Mouse (Mus musculus): Measurements from ENCODE around the gene Gpr137. TPM values are rescaled to one million over a fixed set of nuclear protein-coding genes. Genes with fewer than 3 reads are reported as not detected.

Gene Gpr137
- total and polyA plus RNA-seq, 2 experiments from 2014 or later = 68.5 to 75.2 TPM

- H3K9ac ChIP-seq = peak overlapping the region; percentile 93
- peak overlapping the region; percentile 97 for H3K4me2 ChIP-seq (ENCODE audit: low read depth)
- ATAC-seq (0 out of 2 replicates have a peak, but pooled peaks have one; percentile 1), DNase-seq (no peak)
- peak overlapping the region; percentile 95 for H3K27ac ChIP-seq (ENCODE audit: low read depth, low read length)
- peaks cover 18% of the 10 kb centered on the region for H3K36me3 ChIP-seq (ENCODE audit: insufficient read depth)
- peaks cover 20% of the 10 kb centered on the region for H3K4me1 ChIP-seq (ENCODE audit: insufficient read depth)
- no peaks in the 10 kb centered on the region for H3K27me3 ChIP-seq (ENCODE audit: insufficient read depth, low read length)
- TF ChIP-seq CTCF (IDR thresholded peaks at IDR 0.05; ENCODE audit: low read depth) = no peak
- no peaks in the 10 kb centered on the region for H3K9me3 ChIP-seq (ENCODE audit: low read length)
- peak overlapping the region; percentile 88 for H3K4me3 ChIP-seq (ENCODE audit: low read depth, low read length)
- 31% methylated on average over 5 of the region's 5 CpGs for WGBS
These were observed 484 bp upstream of the Gpr137 start for GRCm38 (mm10) chr19:6942764-6943163.

DNA sequence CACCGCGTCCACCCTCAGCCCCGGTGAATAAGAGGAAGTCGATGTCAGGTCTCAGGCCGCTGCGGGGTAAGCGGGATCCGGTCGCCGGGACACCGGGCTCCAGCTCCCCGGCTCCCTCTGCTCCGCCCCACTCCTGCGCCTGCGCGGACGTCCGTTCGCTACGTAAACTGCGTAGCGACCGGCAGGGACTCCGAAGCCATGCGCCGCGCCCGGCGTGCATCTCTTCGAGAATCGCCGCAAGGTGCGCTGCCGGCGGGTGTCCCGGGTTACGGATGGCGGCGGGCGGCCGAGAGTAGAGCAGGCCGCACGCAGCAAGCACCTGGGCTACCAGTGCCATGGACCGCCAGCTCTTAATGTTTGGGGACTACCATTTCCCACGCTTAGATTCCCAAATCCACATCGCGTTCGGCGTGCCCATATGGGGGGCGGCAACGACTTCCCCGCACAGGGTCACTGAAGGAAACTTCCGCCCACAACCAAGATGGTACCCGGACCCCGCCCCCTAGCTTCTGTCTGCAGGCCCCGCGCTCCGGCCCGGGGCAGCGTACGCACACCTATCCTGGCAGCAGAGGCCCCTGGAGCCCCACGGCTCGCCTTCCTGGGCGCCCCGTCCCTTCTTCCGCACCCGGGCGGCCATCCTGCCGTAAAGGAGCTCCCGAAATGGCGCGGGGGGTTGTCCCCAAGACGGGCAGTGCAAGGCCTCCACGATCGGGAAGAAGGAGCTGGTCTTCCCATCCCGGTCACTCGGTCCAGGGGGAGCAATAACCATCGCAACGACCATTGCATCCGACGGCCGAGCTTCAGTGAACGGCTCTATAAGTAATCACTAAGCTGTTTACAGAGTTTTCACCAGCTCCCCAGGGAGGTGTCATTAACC lies 670 bp downstream of the Gpr137 start, which contains the start of gene Bad:
TSS of gene Bad (plus strand) at position 490 of the 877 bp plus-strand sequence.
- H3K27me3 ChIP-seq (ENCODE audit: insufficient read depth, low read length) = no peaks in the 10 kb centered on the region
- 2% methylated on average over 83 of the region's 83 CpGs for WGBS

GRCm38 (mm10) chr19:6940396-6941351 lies 1.6 kb downstream of the Gpr137 start:
- Histone ChIP-seq H3K36me3 (ENCODE audit: insufficient read depth) (peaks cover 7% of the 10 kb centered on the region; the same call in 1 of the 2 replicates), H3K9me3 (ENCODE audit: low read length) (no peaks in the 10 kb centered on the region), H3K27me3 (ENCODE audit: insufficient read depth, low read length) (peaks cover 2% of the 10 kb centered on the region; the same call in 1 of the 2 replicates), H3K27ac (ENCODE audit: low read depth, low read length) (peak overlapping the region; percentile 95; the same call in 1 of the 2 replicates), H3K9ac (peak overlapping the region; percentile 93), H3K4me2 (ENCODE audit: low read depth) (peak overlapping the region; percentile 97), H3K4me1 (ENCODE audit: insufficient read depth) (peaks cover 20% of the 10 kb centered on the region), H3K4me3 (ENCODE audit: low read depth, low read length) (peak overlapping the region; percentile 88)
- 0 out of 2 replicates have a peak, but pooled peaks have one; percentile 0 for ATAC-seq
- DNase-seq = no peak
- WGBS = 19% methylated on average over 28 of the region's 29 CpGs
- no peak for TF ChIP-seq CTCF (IDR thresholded peaks at IDR 0.05; ENCODE audit: low read depth)

More for the DNA sequence above, 670 bp downstream of the Gpr137 start, which contains the start of gene Bad:
- H3K9ac ChIP-seq = peak within 1 kb of the TSS; percentile 93
- DNase-seq (peak; percentile 98), ATAC-seq (peak; percentile 85)
- H3K4me3 ChIP-seq (ENCODE audit: low read depth, low read length) = peak within 1 kb of the TSS; percentile 88
- peak within 1 kb of the TSS; percentile 97 for H3K4me2 ChIP-seq (ENCODE audit: low read depth)
- peaks cover 16% of the 10 kb centered on the region for H3K36me3 ChIP-seq (ENCODE audit: insufficient read depth)
- no peaks in the 10 kb centered on the region for H3K9me3 ChIP-seq (ENCODE audit: low read length)
- peak; percentile 14; the same call in 1 of the 2 replicates for TF ChIP-seq CTCF (IDR thresholded peaks at IDR 0.05; ENCODE audit: low read depth)
- peaks cover 20% of the 10 kb centered on the region for H3K4me1 ChIP-seq (ENCODE audit: insufficient read depth)
- H3K27ac ChIP-seq (ENCODE audit: low read depth, low read length) = peak within 1 kb of the TSS; percentile 95

GRCm38 (mm10) chr19:6939106-6940002 lies 2.9 kb downstream of the Gpr137 start:
- Histone ChIP-seq H3K9me3 (ENCODE audit: low read length) (no peaks in the 10 kb centered on the region), H3K4me1 (ENCODE audit: insufficient read depth) (peaks cover 20% of the 10 kb centered on the region), H3K27me3 (ENCODE audit: insufficient read depth, low read length) (peaks cover 6% of the 10 kb centered on the region; the same call in 1 of the 2 replicates), H3K36me3 (ENCODE audit: insufficient read depth) (peaks cover 7% of the 10 kb centered on the region; the same call in 1 of the 2 replicates), H3K4me2 (ENCODE audit: low read depth) (peak overlapping the region; percentile 97), H3K27ac (ENCODE audit: low read depth, low read length) (no peak overlapping the region), H3K9ac (peak overlapping the region; percentile 93; the same call in 1 of the 2 replicates), H3K4me3 (ENCODE audit: low read depth, low read length) (no peak overlapping the region)
- 84% methylated on average over 20 of the region's 20 CpGs for WGBS
- ATAC-seq (no peak), DNase-seq (no peak)
- TF ChIP-seq CTCF (IDR thresholded peaks at IDR 0.05; ENCODE audit: low read depth) = no peak

GRCm38 (mm10) chr19:6937541-6938465 lies 4.5 kb downstream of the Gpr137 start:
- Histone ChIP-seq H3K9me3 (ENCODE audit: low read length) (no peaks in the 10 kb centered on the region), H3K27me3 (ENCODE audit: insufficient read depth, low read length) (peaks cover 15% of the 10 kb centered on the region), H3K36me3 (ENCODE audit: insufficient read depth) (peaks cover 7% of the 10 kb centered on the region; the same call in 1 of the 2 replicates), H3K4me2 (ENCODE audit: low read depth) (no peak overlapping the region), H3K4me3 (ENCODE audit: low read depth, low read length) (no peak overlapping the region), H3K27ac (ENCODE audit: low read depth, low read length) (no peak overlapping the region), H3K4me1 (ENCODE audit: insufficient read depth) (peaks cover 24% of the 10 kb centered on the region), H3K9ac (0 out of 2 replicates have a peak overlapping the region, but pooled peaks have one; percentile 10)
- no peak for DNase-seq
- ATAC-seq = no peak
- no peak for TF ChIP-seq CTCF (IDR thresholded peaks at IDR 0.05; ENCODE audit: low read depth)
- 67% methylated on average over 16 of the region's 16 CpGs for WGBS

Measured in forebrain, postnatal 0 days (tissue).